Mouse (Mus musculus): Measurements from ENCODE around the gene Asb2. TPM values are rescaled to one million over a fixed set of nuclear protein-coding genes. Genes with fewer than 3 reads are reported as not detected.

The Asb2 gene
- polyA plus RNA-seq, 1 experiment from 2014 or later = 1.2 TPM

GRCm38 (mm10) chr12:103367620-103368325 lies 12.0 kb upstream of the Asb2 start:
- no peak overlapping the region for H3K9ac ChIP-seq (ENCODE audit: low read depth, low read length)
- H3K27me3 ChIP-seq (ENCODE audit: control insufficient read depth, insufficient read depth, low read length) = no peaks in the 10 kb centered on the region; the same call in 1 of the 2 replicates
- no peak overlapping the region for H3K4me2 ChIP-seq (replicated peaks; ENCODE audit: low read depth, low read length)
- peak; percentile 67 for ATAC-seq (ENCODE audit: low FRiP score, low TSS enrichment)
- H3K4me3 ChIP-seq (ENCODE audit: low read length) = no peak overlapping the region
- H3K27ac ChIP-seq (ENCODE audit: low read depth, low read length) = no peak overlapping the region
- H3K36me3 ChIP-seq (ENCODE audit: control insufficient read depth, insufficient read depth, low read length) = no peaks in the 10 kb centered on the region
- 24% methylated on average over 18 of the region's 18 CpGs for WGBS
- no peaks in the 10 kb centered on the region for H3K9me3 ChIP-seq (ENCODE audit: control insufficient read depth, low read length)
- H3K4me1 ChIP-seq (ENCODE audit: control insufficient read depth, insufficient read depth, low read length) = 0 out of 2 replicates have a peak, but pooled peaks cover 4% of the 10 kb centered on the region

DNA sequence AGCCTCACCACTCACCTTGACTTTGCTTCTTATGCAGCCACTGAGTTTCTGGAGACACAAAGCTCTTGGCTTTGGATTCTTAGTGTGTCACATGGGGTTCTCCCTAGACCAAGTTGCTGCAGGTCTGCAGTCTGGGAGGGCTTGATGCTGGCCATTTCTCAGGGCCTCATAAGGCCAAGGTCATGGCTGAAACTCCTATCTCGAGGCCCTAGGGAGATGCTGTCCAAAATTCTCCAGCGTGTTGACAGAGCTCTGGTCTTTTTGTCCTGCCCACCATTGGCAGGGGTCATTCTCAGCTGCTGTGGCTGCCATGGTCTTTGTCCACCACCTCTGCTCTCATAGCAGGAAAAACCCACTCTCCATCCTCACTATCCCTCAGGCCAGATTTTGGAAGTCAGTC lies 11.4 kb upstream of the Asb2 start:
- Histone ChIP-seq H3K36me3 (ENCODE audit: control insufficient read depth, insufficient read depth, low read length) (no peaks in the 10 kb centered on the region), H3K9ac (ENCODE audit: low read depth, low read length) (no peak overlapping the region), H3K9me3 (ENCODE audit: control insufficient read depth, low read length) (no peaks in the 10 kb centered on the region), H3K27ac (ENCODE audit: low read depth, low read length) (no peak overlapping the region), H3K4me3 (ENCODE audit: low read length) (no peak overlapping the region), H3K27me3 (ENCODE audit: control insufficient read depth, insufficient read depth, low read length) (no peaks in the 10 kb centered on the region; the same call in 1 of the 2 replicates), H3K4me1 (ENCODE audit: control insufficient read depth, insufficient read depth, low read length) (0 out of 2 replicates have a peak, but pooled peaks cover 4% of the 10 kb centered on the region), H3K4me2 (replicated peaks; ENCODE audit: low read depth, low read length) (no peak overlapping the region)
- 74% methylated on average over 2 of the region's 2 CpGs for WGBS
- ATAC-seq (ENCODE audit: low FRiP score, low TSS enrichment) = no peak

DNA sequence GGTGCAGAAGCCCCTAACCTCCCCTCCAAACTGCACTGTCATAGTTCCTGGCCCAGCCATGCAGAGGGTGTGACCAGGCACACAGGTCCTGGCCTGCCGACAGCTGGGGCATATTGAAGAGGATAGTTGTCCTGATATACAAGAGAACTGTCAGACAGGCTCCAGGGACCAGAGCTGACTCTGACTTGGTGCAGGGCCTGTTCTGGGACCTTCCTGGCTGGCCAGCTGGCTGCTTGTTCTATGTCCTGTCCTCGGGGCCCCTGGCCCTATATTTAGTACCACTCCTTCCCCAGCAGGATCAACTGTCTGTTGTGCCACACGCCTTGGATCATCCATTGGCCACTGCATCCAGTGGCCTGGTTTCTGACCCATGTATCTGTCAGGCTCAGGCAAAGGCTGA lies 6.5 kb upstream of the Asb2 start:
- H3K9ac ChIP-seq (ENCODE audit: low read depth, low read length) = no peak overlapping the region
- H3K4me1 ChIP-seq (ENCODE audit: control insufficient read depth, insufficient read depth, low read length) = 0 out of 2 replicates have a peak, but pooled peaks cover under 1% of the 10 kb centered on the region
- no peak overlapping the region for H3K4me3 ChIP-seq (ENCODE audit: low read length)
- no peaks in the 10 kb centered on the region for H3K36me3 ChIP-seq (ENCODE audit: control insufficient read depth, insufficient read depth, low read length)
- ATAC-seq (ENCODE audit: low FRiP score, low TSS enrichment) = no peak
- no peak overlapping the region for H3K4me2 ChIP-seq (replicated peaks; ENCODE audit: low read depth, low read length)
- 82% methylated on average over 3 of the region's 3 CpGs for WGBS
- no peaks in the 10 kb centered on the region for H3K9me3 ChIP-seq (ENCODE audit: control insufficient read depth, low read length)
- H3K27me3 ChIP-seq (ENCODE audit: control insufficient read depth, insufficient read depth, low read length) = no peaks in the 10 kb centered on the region
- H3K27ac ChIP-seq (ENCODE audit: low read depth, low read length) = no peak overlapping the region

DNA sequence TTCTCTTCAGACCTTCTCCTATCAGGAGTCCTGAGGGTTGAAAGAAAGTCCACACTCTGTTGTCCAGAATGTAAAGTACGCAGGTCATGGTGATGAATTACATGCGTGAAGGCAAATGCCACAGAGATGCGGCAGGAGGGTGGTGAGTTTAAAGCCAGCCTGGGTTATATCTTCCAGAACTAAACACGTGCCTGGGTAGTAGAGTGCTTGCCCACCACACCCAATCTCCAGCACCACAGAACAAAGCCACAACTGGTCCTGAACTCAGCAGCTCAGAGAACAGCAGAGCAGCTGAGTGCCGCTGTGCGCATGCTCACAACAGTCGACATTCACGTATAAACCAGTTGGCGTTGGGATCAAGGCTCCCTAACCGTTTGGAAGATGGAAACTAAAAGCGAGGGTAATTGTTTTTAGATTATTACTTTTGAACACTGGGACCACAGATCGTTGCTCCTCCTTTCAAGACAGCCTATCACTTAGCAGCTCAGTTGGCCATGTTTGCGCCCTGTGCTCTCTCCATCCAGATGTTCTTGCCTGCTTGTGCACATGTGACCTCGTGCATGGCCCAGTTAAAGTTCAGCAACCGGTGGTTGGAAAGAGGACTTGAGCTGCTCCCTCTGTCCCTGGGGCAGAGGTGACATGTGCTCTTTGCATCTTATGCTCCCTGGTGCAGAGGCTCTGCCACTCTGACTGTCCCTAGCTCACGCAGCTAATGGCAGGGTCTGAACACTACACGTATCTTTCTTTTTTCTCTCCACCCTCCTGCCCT lies 5.9 kb upstream of the Asb2 start:
- no peaks in the 10 kb centered on the region for H3K4me1 ChIP-seq (ENCODE audit: control insufficient read depth, insufficient read depth, low read length)
- no peak overlapping the region for H3K27ac ChIP-seq (ENCODE audit: low read depth, low read length)
- no peaks in the 10 kb centered on the region for H3K27me3 ChIP-seq (ENCODE audit: control insufficient read depth, insufficient read depth, low read length)
- no peak overlapping the region for H3K4me2 ChIP-seq (replicated peaks; ENCODE audit: low read depth, low read length)
- no peak for ATAC-seq (ENCODE audit: low FRiP score, low TSS enrichment)
- WGBS = 83% methylated on average over 17 of the region's 17 CpGs
- H3K9ac ChIP-seq (ENCODE audit: low read depth, low read length) = no peak overlapping the region
- no peaks in the 10 kb centered on the region for H3K9me3 ChIP-seq (ENCODE audit: control insufficient read depth, low read length)
- H3K36me3 ChIP-seq (ENCODE audit: control insufficient read depth, insufficient read depth, low read length) = no peaks in the 10 kb centered on the region
- H3K4me3 ChIP-seq (ENCODE audit: low read length) = no peak overlapping the region

- Histone ChIP-seq H3K27ac (ENCODE audit: low read depth, low read length) (no peak overlapping the region), H3K4me2 (replicated peaks; ENCODE audit: low read depth, low read length) (no peak overlapping the region), H3K36me3 (ENCODE audit: control insufficient read depth, insufficient read depth, low read length) (no peaks in the 10 kb centered on the region), H3K9ac (ENCODE audit: low read depth, low read length) (no peak overlapping the region), H3K4me1 (ENCODE audit: control insufficient read depth, insufficient read depth, low read length) (no peaks in the 10 kb centered on the region), H3K27me3 (ENCODE audit: control insufficient read depth, insufficient read depth, low read length) (no peaks in the 10 kb centered on the region), H3K9me3 (ENCODE audit: control insufficient read depth, low read length) (no peaks in the 10 kb centered on the region), H3K4me3 (ENCODE audit: low read length) (no peak overlapping the region)
- 70% methylated on average over 8 of the region's 8 CpGs for WGBS
- ATAC-seq (ENCODE audit: low FRiP score, low TSS enrichment) = no peak
These were observed 5.0 kb upstream of the Asb2 start for GRCm38 (mm10) chr12:103360812-103361211.

DNA sequence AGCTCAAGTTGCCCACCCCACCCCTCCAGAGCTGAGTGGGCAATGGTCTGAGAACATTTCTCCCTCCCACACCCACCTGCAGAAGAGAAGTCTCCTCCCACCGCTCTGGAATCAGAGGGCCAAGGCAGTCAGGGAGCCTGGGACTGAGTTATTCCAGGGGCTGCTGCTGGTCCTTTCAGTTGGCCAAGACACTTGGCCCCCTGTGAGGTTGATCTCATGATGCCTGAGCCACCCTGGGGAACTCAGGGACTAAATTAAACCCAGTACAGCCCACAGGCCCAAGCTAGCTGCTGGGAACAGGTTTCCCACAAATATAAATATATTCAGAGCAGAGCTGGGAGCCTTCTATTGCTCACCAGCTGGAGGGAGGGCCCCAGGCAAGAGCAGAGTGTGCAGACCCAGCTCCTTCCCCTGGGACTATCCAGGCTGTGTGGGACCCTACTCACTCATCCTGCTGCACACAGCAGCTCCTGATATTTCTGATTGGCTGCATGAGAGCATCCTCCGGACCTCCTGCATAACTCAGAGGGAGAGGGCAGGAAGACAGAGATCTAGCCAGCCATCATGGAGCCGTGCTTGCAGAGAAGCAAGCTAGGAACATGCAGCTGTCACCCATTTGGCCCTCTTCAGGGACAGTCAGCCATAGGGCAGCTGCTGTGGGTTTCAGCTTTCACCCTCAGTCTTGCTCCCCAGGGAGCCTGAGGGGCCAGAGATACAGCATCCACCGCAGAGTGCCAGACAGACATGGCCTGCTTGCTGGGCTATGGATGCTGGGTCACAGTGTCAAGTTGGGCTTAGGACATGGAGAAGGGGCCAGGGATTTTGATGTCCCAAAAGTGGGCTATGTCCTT lies 3.4 kb upstream of the Asb2 start:
- no peaks in the 10 kb centered on the region for H3K36me3 ChIP-seq (ENCODE audit: control insufficient read depth, insufficient read depth, low read length)
- ATAC-seq (ENCODE audit: low FRiP score, low TSS enrichment) = 0 out of 2 replicates have a peak, but pooled peaks have one; percentile 24
- H3K4me1 ChIP-seq (ENCODE audit: control insufficient read depth, insufficient read depth, low read length) = no peaks in the 10 kb centered on the region
- H3K4me3 ChIP-seq (ENCODE audit: low read length) = no peak overlapping the region
- 39% methylated on average over 4 of the region's 4 CpGs for WGBS
- no peak overlapping the region for H3K27ac ChIP-seq (ENCODE audit: low read depth, low read length)
- no peak overlapping the region for H3K4me2 ChIP-seq (replicated peaks; ENCODE audit: low read depth, low read length)
- no peak overlapping the region for H3K9ac ChIP-seq (ENCODE audit: low read depth, low read length)
- H3K27me3 ChIP-seq (ENCODE audit: control insufficient read depth, insufficient read depth, low read length) = no peaks in the 10 kb centered on the region
- no peaks in the 10 kb centered on the region for H3K9me3 ChIP-seq (ENCODE audit: control insufficient read depth, low read length)

GRCm38 (mm10) chr12:103358216-103358615 lies 2.4 kb upstream of the Asb2 start:
- Histone ChIP-seq H3K4me3 (ENCODE audit: low read length) (no peak overlapping the region), H3K4me1 (ENCODE audit: control insufficient read depth, insufficient read depth, low read length) (no peaks in the 10 kb centered on the region), H3K27me3 (ENCODE audit: control insufficient read depth, insufficient read depth, low read length) (no peaks in the 10 kb centered on the region), H3K36me3 (ENCODE audit: control insufficient read depth, insufficient read depth, low read length) (no peaks in the 10 kb centered on the region), H3K27ac (ENCODE audit: low read depth, low read length) (no peak overlapping the region), H3K9ac (ENCODE audit: low read depth, low read length) (no peak overlapping the region), H3K4me2 (replicated peaks; ENCODE audit: low read depth, low read length) (no peak overlapping the region), H3K9me3 (ENCODE audit: control insufficient read depth, low read length) (no peaks in the 10 kb centered on the region)
- 75% methylated on average over 8 of the region's 8 CpGs for WGBS
- no peak for ATAC-seq (ENCODE audit: low FRiP score, low TSS enrichment)

GRCm38 (mm10) chr12:103356415-103356748 lies 581 bp upstream of the Asb2 start:
- H3K4me3 ChIP-seq (ENCODE audit: low read length) = no peak overlapping the region
- H3K4me2 ChIP-seq (replicated peaks; ENCODE audit: low read depth, low read length) = no peak overlapping the region
- 91% methylated on average over 4 of the region's 4 CpGs for WGBS
- H3K9ac ChIP-seq (ENCODE audit: low read depth, low read length) = no peak overlapping the region
- H3K9me3 ChIP-seq (ENCODE audit: control insufficient read depth, low read length) = no peaks in the 10 kb centered on the region
- H3K4me1 ChIP-seq (ENCODE audit: control insufficient read depth, insufficient read depth, low read length) = no peaks in the 10 kb centered on the region
- H3K27ac ChIP-seq (ENCODE audit: low read depth, low read length) = no peak overlapping the region
- ATAC-seq (ENCODE audit: low FRiP score, low TSS enrichment) = no peak
- H3K36me3 ChIP-seq (ENCODE audit: control insufficient read depth, insufficient read depth, low read length) = no peaks in the 10 kb centered on the region
- H3K27me3 ChIP-seq (ENCODE audit: control insufficient read depth, insufficient read depth, low read length) = no peaks in the 10 kb centered on the region
